Comparison of ENCODE assay signal across 8 mouse cellular contexts in genomic region chr7:101051551-101052221, GRCm38 (mm10). TPM values are rescaled to one million over a fixed set of nuclear protein-coding genes. Genes with fewer than 3 reads are reported as not detected.
A peak's percentile ranks its signal among the peaks of the same experiment; 100 is the strongest.
DNase-seq lines count a peak whose midpoint lies in the region; ATAC-seq and TF ChIP-seq lines count a peak whose summit lies in the region.

No protein-coding gene starts in this region.

- no peaks in the 10 kb centered on the region for H3K9me3 ChIP-seq in hindbrain, postnatal 0 days (ENCODE audit: low read length)
- H3K9me3 ChIP-seq in midbrain, embryonic 12.5 days = no peaks in the 10 kb centered on the region

- H3K4me3 ChIP-seq in hindbrain, postnatal 0 days (ENCODE audit: low read length) = no peak overlapping the region
- no peak overlapping the region for H3K4me3 ChIP-seq in midbrain, embryonic 12.5 days

- peak; percentile 74 for ATAC-seq in hindbrain, postnatal 0 days
- ATAC-seq in midbrain, embryonic 12.5 days (ENCODE audit: low FRiP score, low read depth) = peak; percentile 60; the same call in 1 of the 2 replicates

- no peak overlapping the region for H3K9ac ChIP-seq in hindbrain, postnatal 0 days (replicated peaks; ENCODE audit: low read length)
- no peak overlapping the region for H3K9ac ChIP-seq in midbrain, embryonic 12.5 days (replicated peaks)

- peak; percentile 94 for TF ChIP-seq CTCF in hindbrain, postnatal 0 days (IDR thresholded peaks at IDR 0.05; ENCODE audit: low read depth)

- no peak overlapping the region for H3K4me2 ChIP-seq in hindbrain, postnatal 0 days (ENCODE audit: low read depth, low read length)
- no peak overlapping the region for H3K4me2 ChIP-seq in midbrain, embryonic 12.5 days (replicated peaks)

- 16% methylated on average over 11 of the region's 11 CpGs for WGBS in hindbrain, postnatal 0 days
- WGBS in midbrain, embryonic 12.5 days = 20% methylated on average over 11 of the region's 11 CpGs

- no peaks in the 10 kb centered on the region for H3K4me1 ChIP-seq in hindbrain, postnatal 0 days (ENCODE audit: insufficient read depth, low read length)
- H3K4me1 ChIP-seq in midbrain, embryonic 12.5 days = peaks cover 3% of the 10 kb centered on the region; the same call in 1 of the 2 replicates

- intact Hi-C loops in left cerebral cortex, postnatal 4 days (cut with DNase I) = loop anchor here (5.0 kb wide), 2 partner anchors 59 to 144 kb away; no protein-coding TSS in a partner anchor

- DNase-seq in gastrocnemius, adult 18-20 months (ENCODE audit: low spot score) = peak; percentile 67
- DNase-seq in gastrocnemius, postnatal 25 days = no peak
- peak; percentile 29 for DNase-seq in cerebellum, adult 11-12 months
- peak; percentile 88 for DNase-seq in forelimb bud, embryonic 11.5 days (ENCODE audit: low read depth, low spot score)
- DNase-seq in hindbrain, postnatal 0 days (ENCODE audit: low spot score) = peak; percentile 89
- peak; percentile 38 for DNase-seq in left cerebral cortex, postnatal 4 days
- DNase-seq in right cerebral cortex, postnatal 4 days = peak; percentile 58

- no peaks in the 10 kb centered on the region for H3K27me3 ChIP-seq in hindbrain, postnatal 0 days (ENCODE audit: insufficient read depth, low read length)
- H3K27me3 ChIP-seq in midbrain, embryonic 12.5 days = 0 out of 2 replicates have a peak, but pooled peaks cover 5% of the 10 kb centered on the region

- no peak overlapping the region for H3K27ac ChIP-seq in hindbrain, postnatal 0 days
- H3K27ac ChIP-seq in midbrain, embryonic 12.5 days (replicated peaks) = no peak overlapping the region

- H3K36me3 ChIP-seq in hindbrain, postnatal 0 days (ENCODE audit: insufficient read depth, low read length) = no peaks in the 10 kb centered on the region
- no peaks in the 10 kb centered on the region for H3K36me3 ChIP-seq in midbrain, embryonic 12.5 days

RNA-seq across cellular contexts. Expression of gene P2ry2, which starts 39.0 kb away (rescaled TPM):
- total RNA-seq in gastrocnemius, adult 18-20 months (2021) = 10 to 100 TPM; 30.7 to 32.7 TPM
- 10 to 100 TPM; 34.3 to 43.7 TPM for total RNA-seq in gastrocnemius, postnatal 25 days (2021)
- 0.07 and 0.52 TPM in 2 replicates for total RNA-seq in hindbrain, postnatal 0 days (2014; rRNA removed)
- 0.51 and 0.95 TPM in 2 replicates for polyA plus RNA-seq in hindbrain, postnatal 0 days (2015; fragmentation: Nextera tagmentation; extraction: Ambion mirVana)
- 1 to 10 TPM; 1.2 to 1.3 TPM for total RNA-seq in left cerebral cortex, postnatal 4 days (2021)
- polyA plus RNA-seq in midbrain, embryonic 12.5 days (2016; fragmentation: Nextera tagmentation; extraction: Ambion mirVana) = 0.32 TPM in 1 of 2 replicates, not detected in the other

RNA-seq across cellular contexts. Expression of gene Fchsd2, which starts 41.0 kb away (rescaled TPM):
- total RNA-seq in gastrocnemius, adult 18-20 months (2021) = 1 to 10 TPM; 5.2 to 6.3 TPM
- total RNA-seq in gastrocnemius, postnatal 25 days (2021) = 1 to 10 TPM; 6.7 to 7.4 TPM
- total RNA-seq in hindbrain, postnatal 0 days (2014; rRNA removed) = 42.9 and 43.1 TPM in 2 replicates
- polyA plus RNA-seq in hindbrain, postnatal 0 days (2015; fragmentation: Nextera tagmentation; extraction: Ambion mirVana) = 32.1 and 34.2 TPM in 2 replicates
- 100 to 1,000 TPM; 107 to 122 TPM for total RNA-seq in left cerebral cortex, postnatal 4 days (2021)
- 37.6 and 39.3 TPM in 2 replicates for polyA plus RNA-seq in midbrain, embryonic 12.5 days (2016; fragmentation: Nextera tagmentation; extraction: Ambion mirVana)

Comparison
In these comparisons a context has a peak if more than half of its experiments do, and no peak if none do; other contexts are left out.
1. RNA of gene P2ry2, which starts 39.0 kb away (total RNA-seq): 34.3 to 43.7 TPM in gastrocnemius, postnatal 25 days and 30.7 to 32.7 TPM in gastrocnemius, adult 18-20 months; 1.2 to 1.3 TPM in left cerebral cortex, postnatal 4 days and 0.07 to 0.52 TPM in hindbrain, postnatal 0 days; every median in the first group is over 10 times any median in the second.